Mouse (Mus musculus) bone marrow, adult 2 months (tissue): ENCODE measurements around the gene Olfr491.

Experiments
- CTCF ChIP-seq: fragments of 200-500 bp; IDR thresholded peaks from 2 replicates; pipeline ENCODE4 v1.5.1; 2011; ENCODE audit warnings: low read length, control low read depth; ENCODE audit not compliant: control insufficient read depth, insufficient read depth
- POLR2A ChIP-seq: fragments of 200-500 bp; IDR thresholded peaks from 2 replicates; pipeline ENCODE4 v1.6.1; 2011; ENCODE audit warnings: low read depth, mild to moderate bottlenecking, control low read depth, low read length, borderline replicate concordance; ENCODE audit not compliant: control insufficient read depth

- TF ChIP-seq POLR2A, result no peak
- TF ChIP-seq CTCF, result no peak
These were observed 10.3 kb downstream of the Olfr491 start, which contains the start of gene Olfr492 for GRCm38 (mm10) chr7:108323574-108323973.
